Mouse (Mus musculus): ENCODE measurements around the gene Sdk2. TPM values are rescaled to one million over a fixed set of nuclear protein-coding genes. Genes with fewer than 3 reads are reported as not detected.

Gene Sdk2
- total and polyA plus RNA-seq, 3 experiments: 0.22 TPM; not detected in 2

DNA sequence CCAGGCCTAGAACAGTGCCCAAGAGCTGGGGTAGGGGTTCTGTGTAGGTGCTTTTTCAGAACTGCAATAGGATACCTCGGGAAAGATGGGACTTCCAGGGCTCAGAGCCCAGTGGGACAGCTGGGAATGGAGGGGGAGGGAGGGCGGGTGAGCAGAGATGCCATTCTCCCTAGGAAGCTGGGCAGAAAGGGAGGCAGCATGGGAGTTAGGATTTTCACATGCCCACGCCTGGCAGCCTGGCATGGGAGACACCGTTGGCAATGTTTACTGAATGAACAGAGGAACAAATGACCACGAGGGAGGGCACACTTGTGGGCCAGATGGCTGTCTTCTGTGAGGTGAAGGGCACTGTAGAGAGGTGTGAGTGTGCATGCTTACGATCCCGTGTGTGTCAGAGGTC, 23.3 kb downstream of the Sdk2 start:
- no peaks in the 10 kb centered on the region for H3K27me3 ChIP-seq (ENCODE audit: insufficient read depth, low read length)
- H3K4me1 ChIP-seq (ENCODE audit: insufficient read depth, low read depth, low read length): no peaks in the 10 kb centered on the region
- ATAC-seq (ENCODE audit: extremely low read depth, insufficient number of reproducible peaks, low FRiP score, poor library complexity, severe bottlenecking): no peak
- no peak overlapping the region for H3K4me3 ChIP-seq (ENCODE audit: low read depth, low read length)
- H3K36me3 ChIP-seq (replicated peaks): no peaks in the 10 kb centered on the region
- DNase-seq (ENCODE audit: low spot score): no peak
- H3K9me3 ChIP-seq (replicated peaks): peaks cover 87% of the 10 kb centered on the region
- TF ChIP-seq GATA2 (IDR thresholded peaks at IDR 0.05; ENCODE audit: borderline replicate concordance, low read depth, low read length) (no peak), TAL1 (conservative IDR thresholded peaks at IDR 0.05; ENCODE audit: low read depth, low read length) (no peak), CTCF (IDR thresholded peaks at IDR 0.05; ENCODE audit: low read depth, low read length) (no peak), GATA1 (IDR thresholded peaks at IDR 0.05; ENCODE audit: borderline replicate concordance, low read length) (no peak)

DNA sequence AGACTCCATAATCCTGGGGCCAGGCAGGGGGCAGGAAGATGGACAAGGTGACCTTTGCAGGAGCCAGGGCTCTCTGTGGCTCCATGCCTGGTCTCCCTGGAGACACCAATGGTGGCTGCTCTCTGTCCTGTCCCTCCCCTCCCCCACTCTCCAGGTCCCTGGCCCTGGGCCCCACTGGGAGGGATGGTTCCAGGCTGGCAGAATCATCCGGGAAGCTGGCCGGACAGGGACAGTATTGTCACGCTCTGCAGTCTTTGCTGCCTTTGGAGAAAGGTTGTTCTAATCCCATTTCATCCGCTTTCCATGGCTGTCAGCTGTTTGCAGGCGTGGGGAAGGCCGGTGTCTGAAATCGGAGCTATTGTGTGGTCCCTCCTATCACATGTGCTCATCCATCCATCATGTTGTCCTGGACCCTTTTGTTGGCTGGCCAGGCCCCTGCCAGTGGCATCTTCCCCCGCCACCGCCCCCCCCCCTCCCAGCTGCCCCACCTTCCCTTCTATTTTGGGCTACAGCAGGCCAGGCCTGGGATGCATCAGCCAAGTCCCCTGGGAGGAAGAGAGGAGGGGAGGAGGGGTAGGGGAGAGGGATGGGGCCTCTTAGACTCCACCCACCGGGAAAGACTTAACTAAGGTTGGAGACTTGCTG, 26.3 kb downstream of the Sdk2 start:
- no peaks in the 10 kb centered on the region for H3K36me3 ChIP-seq (replicated peaks)
- H3K27me3 ChIP-seq (ENCODE audit: insufficient read depth, low read length): no peaks in the 10 kb centered on the region

DNA sequence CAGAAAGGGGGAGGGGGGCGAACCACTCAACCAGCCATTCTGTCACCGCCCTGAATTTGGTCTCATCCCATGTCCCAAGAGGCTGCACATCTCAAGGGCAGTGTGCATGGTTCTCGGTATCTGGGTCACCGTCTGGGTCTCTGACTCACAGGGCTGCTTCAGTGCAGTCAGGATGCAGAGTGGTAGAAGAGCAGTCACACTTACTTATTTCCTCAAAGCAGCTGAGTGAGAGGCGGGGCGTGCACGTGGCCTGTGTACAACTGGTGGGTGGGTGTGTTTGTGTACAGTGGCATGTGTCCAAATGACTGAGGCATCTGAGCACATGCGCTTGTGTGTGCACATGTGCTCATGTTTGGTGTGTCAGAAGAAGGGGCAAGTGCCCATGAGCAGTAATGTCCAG, 28.8 kb downstream of the Sdk2 start:
- ATAC-seq (ENCODE audit: extremely low read depth, insufficient number of reproducible peaks, low FRiP score, poor library complexity, severe bottlenecking) (no peak), DNase-seq (ENCODE audit: low spot score) (no peak)
- TF ChIP-seq POLR2AphosphoS5 (IDR thresholded peaks at IDR 0.05; ENCODE audit: insufficient replicate concordance, low read depth, low read length) (no peak), CTCF (IDR thresholded peaks at IDR 0.05; ENCODE audit: low read depth, low read length) (no peak), GATA1 (IDR thresholded peaks at IDR 0.05; ENCODE audit: borderline replicate concordance, low read length) (no peak), GATA2 (IDR thresholded peaks at IDR 0.05; ENCODE audit: borderline replicate concordance, low read depth, low read length) (no peak)
- H3K9me3 ChIP-seq (replicated peaks): peaks cover 94% of the 10 kb centered on the region
- no peaks in the 10 kb centered on the region for H3K4me1 ChIP-seq (ENCODE audit: insufficient read depth, low read depth, low read length)
- H3K4me3 ChIP-seq (ENCODE audit: low read depth, low read length): no peak overlapping the region
- H3K27me3 ChIP-seq (ENCODE audit: insufficient read depth, low read length): no peaks in the 10 kb centered on the region
- no peaks in the 10 kb centered on the region for H3K36me3 ChIP-seq (replicated peaks)

More for the DNA sequence above, 26.3 kb downstream of the Sdk2 start:
- Histone ChIP-seq H3K4me1 (ENCODE audit: insufficient read depth, low read depth, low read length) (no peaks in the 10 kb centered on the region), H3K9me3 (replicated peaks) (peaks cover 94% of the 10 kb centered on the region), H3K4me3 (ENCODE audit: low read depth, low read length) (no peak overlapping the region)
- TF ChIP-seq GATA2 (IDR thresholded peaks at IDR 0.05; ENCODE audit: borderline replicate concordance, low read depth, low read length) (no peak), TAL1 (conservative IDR thresholded peaks at IDR 0.05; ENCODE audit: low read depth, low read length) (no peak), CTCF (IDR thresholded peaks at IDR 0.05; ENCODE audit: low read depth, low read length) (no peak), POLR2AphosphoS5 (IDR thresholded peaks at IDR 0.05; ENCODE audit: insufficient replicate concordance, low read depth, low read length) (no peak), GATA1 (IDR thresholded peaks at IDR 0.05; ENCODE audit: borderline replicate concordance, low read length) (no peak)
- ATAC-seq (ENCODE audit: extremely low read depth, insufficient number of reproducible peaks, low FRiP score, poor library complexity, severe bottlenecking) (no peak), DNase-seq (ENCODE audit: low spot score) (no peak)

DNA sequence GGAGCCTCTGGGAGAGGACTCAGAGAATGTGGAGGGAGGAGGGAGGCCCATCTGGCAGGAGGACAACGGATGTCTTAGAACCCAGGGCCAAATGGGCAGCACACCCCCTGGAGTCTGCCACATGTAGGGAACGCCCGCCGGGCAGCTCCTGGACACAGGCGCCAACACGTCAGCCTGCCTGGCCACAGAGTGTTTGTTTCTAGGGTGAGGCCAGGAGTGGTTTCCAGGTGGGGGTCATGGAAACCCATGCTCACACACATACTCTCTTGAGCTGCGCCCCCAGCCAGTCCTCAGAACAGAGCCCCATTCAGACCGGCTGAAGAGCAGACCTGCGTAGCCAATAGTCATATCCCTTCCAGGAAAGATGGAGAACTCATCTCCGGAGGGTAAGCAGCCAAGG, 35.4 kb downstream of the Sdk2 start:
- no peaks in the 10 kb centered on the region for H3K27me3 ChIP-seq (ENCODE audit: insufficient read depth, low read length)
- H3K36me3 ChIP-seq (replicated peaks): no peaks in the 10 kb centered on the region
- H3K4me1 ChIP-seq (ENCODE audit: insufficient read depth, low read depth, low read length): no peaks in the 10 kb centered on the region
- ATAC-seq (ENCODE audit: extremely low read depth, insufficient number of reproducible peaks, low FRiP score, poor library complexity, severe bottlenecking) (no peak), DNase-seq (ENCODE audit: low spot score) (no peak)
- TF ChIP-seq POLR2AphosphoS5 (IDR thresholded peaks at IDR 0.05; ENCODE audit: insufficient replicate concordance, low read depth, low read length): no peak
- H3K9me3 ChIP-seq (replicated peaks): peaks cover 93% of the 10 kb centered on the region
- H3K4me3 ChIP-seq (ENCODE audit: low read depth, low read length): no peak overlapping the region; the same call in 1 of the 2 replicates

DNA sequence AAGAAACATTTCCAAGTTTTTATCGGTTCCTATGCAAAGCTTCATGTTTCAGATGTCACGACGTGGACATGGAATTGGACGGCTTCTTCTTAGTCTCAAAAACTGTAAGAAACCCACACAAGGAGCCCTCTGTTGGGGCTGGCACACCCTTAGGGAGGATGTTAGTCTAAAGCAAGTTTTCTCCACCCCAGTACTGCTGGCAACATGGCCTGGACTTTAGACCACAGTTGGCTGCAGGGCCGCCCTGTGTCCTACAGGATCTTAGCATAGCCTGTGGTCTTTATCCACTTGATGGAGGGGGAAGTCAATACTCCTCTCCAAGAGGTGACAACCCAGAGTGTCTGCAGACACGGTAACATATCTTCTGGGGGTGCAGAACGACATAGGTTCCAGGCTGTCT, 36.6 kb downstream of the Sdk2 start:
- Histone ChIP-seq H3K4me3 (ENCODE audit: low read depth, low read length) (no peak overlapping the region), H3K9me3 (replicated peaks) (peaks cover 91% of the 10 kb centered on the region), H3K36me3 (replicated peaks) (no peaks in the 10 kb centered on the region), H3K4me1 (ENCODE audit: insufficient read depth, low read depth, low read length) (no peaks in the 10 kb centered on the region), H3K27me3 (ENCODE audit: insufficient read depth, low read length) (no peaks in the 10 kb centered on the region)
- DNase-seq (ENCODE audit: low spot score): no peak
- TF ChIP-seq GATA1 (IDR thresholded peaks at IDR 0.05; ENCODE audit: borderline replicate concordance, low read length) (no peak), CTCF (IDR thresholded peaks at IDR 0.05; ENCODE audit: low read depth, low read length) (no peak), POLR2AphosphoS5 (IDR thresholded peaks at IDR 0.05; ENCODE audit: insufficient replicate concordance, low read depth, low read length) (no peak), GATA2 (IDR thresholded peaks at IDR 0.05; ENCODE audit: borderline replicate concordance, low read depth, low read length) (no peak), TAL1 (conservative IDR thresholded peaks at IDR 0.05; ENCODE audit: low read depth, low read length) (no peak)
- ATAC-seq (ENCODE audit: extremely low read depth, insufficient number of reproducible peaks, low FRiP score, poor library complexity, severe bottlenecking): no peak

DNA sequence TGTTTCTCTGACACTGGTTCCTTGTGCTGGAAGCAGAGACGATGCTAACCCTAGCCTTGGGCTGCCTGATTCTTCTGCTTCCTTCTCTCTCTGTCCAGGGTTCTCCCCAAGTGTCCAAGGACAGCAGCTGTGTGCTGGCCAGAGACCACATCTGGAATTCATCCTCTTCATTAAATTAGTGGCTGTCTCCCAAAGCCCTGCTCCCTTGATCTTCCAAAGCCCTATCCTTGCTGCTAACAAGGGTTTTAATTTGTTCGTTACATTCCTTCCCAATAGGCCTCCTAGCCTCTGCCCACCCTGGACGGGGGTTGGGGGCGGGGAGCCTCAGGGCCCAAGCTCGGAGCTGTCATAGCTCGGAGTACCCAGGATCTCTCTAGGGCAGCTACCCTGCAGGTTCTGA, 38.3 kb downstream of the Sdk2 start:
- DNase-seq (ENCODE audit: low spot score) (no peak), ATAC-seq (ENCODE audit: extremely low read depth, insufficient number of reproducible peaks, low FRiP score, poor library complexity, severe bottlenecking) (no peak)
- peaks cover 90% of the 10 kb centered on the region for H3K9me3 ChIP-seq (replicated peaks)
- no peaks in the 10 kb centered on the region for H3K4me1 ChIP-seq (ENCODE audit: insufficient read depth, low read depth, low read length)
- TF ChIP-seq GATA1 (IDR thresholded peaks at IDR 0.05; ENCODE audit: borderline replicate concordance, low read length) (no peak), GATA2 (IDR thresholded peaks at IDR 0.05; ENCODE audit: borderline replicate concordance, low read depth, low read length) (no peak), POLR2AphosphoS5 (IDR thresholded peaks at IDR 0.05; ENCODE audit: insufficient replicate concordance, low read depth, low read length) (no peak), CTCF (IDR thresholded peaks at IDR 0.05; ENCODE audit: low read depth, low read length) (no peak), TAL1 (conservative IDR thresholded peaks at IDR 0.05; ENCODE audit: low read depth, low read length) (no peak)
- no peaks in the 10 kb centered on the region for H3K36me3 ChIP-seq (replicated peaks)
- no peak overlapping the region; the same call in 1 of the 2 replicates for H3K4me3 ChIP-seq (ENCODE audit: low read depth, low read length)
- H3K27me3 ChIP-seq (ENCODE audit: insufficient read depth, low read length): no peaks in the 10 kb centered on the region

Measured in G1E (cell line).